Mouse (Mus musculus) heart, embryonic 15.5 days (tissue): ENCODE results near the gene Gm10184. TPM values are rescaled to one million over a fixed set of nuclear protein-coding genes. Genes with fewer than 3 reads are reported as not detected.
"Not testable (repeated sequence)": the region's sequence is repeated elsewhere in the genome, so short reads cannot be mapped to it uniquely, and the experiment has no call there.

Source experiments
- ATAC-seq: fragments of 200-750 bp; cut with Nextera tagmentation; replicated peaks from 2 replicates; pipeline ENCODE4 v1.8.0; 2017; ENCODE audit warnings: low read depth, moderate TSS enrichment; ENCODE audit not compliant: insufficient number of reproducible peaks, insufficient read depth, low FRiP score
- H3K27ac ChIP-seq: fragments of 300-500 bp; sonication (generic); 2 replicates; pipeline ENCODE4 v1.5.1; 2015; ENCODE audit warnings: mild to moderate bottlenecking, inconsistent platforms
- H3K27me3 ChIP-seq: fragments of 300-500 bp; sonication (generic); 2 replicates; pipeline ENCODE4 v1.6.1; 2015; ENCODE audit warnings: inconsistent platforms
- H3K36me3 ChIP-seq: fragments of 300-500 bp; sonication (generic); 2 replicates; pipeline ENCODE4 v1.6.1; 2015; ENCODE audit warnings: mild to moderate bottlenecking, inconsistent platforms
- H3K4me1 ChIP-seq: fragments of 300-500 bp; sonication (generic); replicated peaks from 2 replicates; pipeline ENCODE4 v1.6.1; 2015; ENCODE audit warnings: inconsistent platforms
- H3K4me2 ChIP-seq: fragments of 300-500 bp; sonication (generic); 2 replicates; pipeline ENCODE4 v1.6.1; 2015; ENCODE audit warnings: inconsistent platforms, mild to moderate bottlenecking, moderate library complexity
- H3K4me3 ChIP-seq: fragments of 300-500 bp; sonication (generic); 2 replicates; pipeline ENCODE4 v1.5.1; 2015; ENCODE audit warnings: mild to moderate bottlenecking, inconsistent platforms
- H3K9ac ChIP-seq: fragments of 300-500 bp; sonication (generic); 2 replicates; pipeline ENCODE4 v1.6.1; 2015; ENCODE audit warnings: mild to moderate bottlenecking, inconsistent platforms
- H3K9me3 ChIP-seq: fragments of 300-500 bp; sonication (generic); replicated peaks from 2 replicates; pipeline ENCODE4 v1.6.1; 2016; ENCODE audit warnings: inconsistent platforms
- WGBS: fragments of 180-500 bp; shearing (Covaris S2); methylation state at CpG from one replicate; pipeline ENCODE4 v1.1.7; 2015; ENCODE audit warnings: mixed read lengths; 5-methylcytosine and 5-hydroxymethylcytosine counted together
- polyA plus RNA-seq: library from polyadenylated mRNA; unstranded; fragments of >200 nt; fragmentation: Nextera tagmentation; extraction: Ambion mirVana; gene quantifications from 2 replicates; pipeline ENCODE4 v1.2.1, GENCODE M21; 2015

Gm10184 gene
- polyA plus RNA-seq: 31.6 and 39.4 TPM in 2 replicates

DNA sequence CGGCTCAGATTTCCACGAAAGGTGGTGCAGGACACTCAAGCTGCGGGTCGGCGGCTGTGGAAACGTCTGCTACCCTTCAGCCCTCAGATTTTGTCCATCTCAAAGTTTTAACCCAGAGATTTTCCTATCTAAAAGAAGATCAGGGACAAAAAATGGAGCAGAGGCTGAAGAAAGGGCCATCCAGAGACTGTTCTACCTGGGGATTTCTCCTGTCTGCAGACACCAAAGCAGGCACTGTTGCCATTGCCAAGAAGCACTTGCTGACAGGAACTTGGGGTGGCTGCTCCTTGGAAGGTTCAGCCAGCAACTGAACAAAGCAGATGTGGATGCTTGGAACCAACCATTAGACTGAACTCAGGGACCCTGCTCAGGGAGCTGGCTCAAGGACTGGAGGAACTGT, at the start of gene Gm10184:
Gm10184 (minus strand) TSS at position 101 of the 400 bp plus-strand sequence.
- Histone ChIP-seq H3K9ac (no peak within 1 kb of the TSS), H3K36me3 (no peaks in the 10 kb centered on the region), H3K9me3 (no peaks in the 10 kb centered on the region), H3K4me1 (no peaks in the 10 kb centered on the region), H3K4me2 (no peak within 1 kb of the TSS), H3K27me3 (no peaks in the 10 kb centered on the region), H3K4me3 (no peak within 1 kb of the TSS), H3K27ac (no peak within 1 kb of the TSS)
- ATAC-seq: no peak
- WGBS: 86% methylated on average over 6 of the region's 6 CpGs

DNA sequence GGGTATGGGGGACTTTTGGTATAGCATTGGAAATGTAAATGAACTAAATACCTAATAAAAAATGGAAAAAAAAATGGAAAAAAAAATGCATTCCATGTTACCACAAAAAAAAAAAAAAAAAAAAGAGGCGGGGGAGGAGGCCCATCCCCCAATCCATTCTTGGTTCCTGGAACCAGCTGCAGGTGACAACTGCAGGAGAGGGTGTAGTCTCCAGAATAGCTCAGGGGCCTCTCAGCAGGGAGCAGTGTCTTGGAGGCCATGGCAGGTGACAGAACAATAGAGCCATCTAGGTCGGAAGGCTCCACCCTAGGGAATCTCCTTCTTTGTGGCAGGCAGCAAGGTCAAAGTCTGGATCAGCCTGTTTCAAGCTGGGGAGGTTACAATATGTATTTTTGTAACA, 23.7 kb upstream of the Gm10184 start:
- H3K27me3 ChIP-seq: no peaks in the 10 kb centered on the region
- WGBS: 70% methylated on average over 2 of the region's 2 CpGs
- no peaks in the 10 kb centered on the region for H3K9me3 ChIP-seq
- no peaks in the 10 kb centered on the region for H3K4me1 ChIP-seq
- H3K27ac ChIP-seq: no peak overlapping the region
- no peak for ATAC-seq
- H3K4me3 ChIP-seq: no peak overlapping the region
- H3K36me3 ChIP-seq: no peaks in the 10 kb centered on the region
- H3K9ac ChIP-seq: no peak overlapping the region
- no peak overlapping the region for H3K4me2 ChIP-seq

DNA sequence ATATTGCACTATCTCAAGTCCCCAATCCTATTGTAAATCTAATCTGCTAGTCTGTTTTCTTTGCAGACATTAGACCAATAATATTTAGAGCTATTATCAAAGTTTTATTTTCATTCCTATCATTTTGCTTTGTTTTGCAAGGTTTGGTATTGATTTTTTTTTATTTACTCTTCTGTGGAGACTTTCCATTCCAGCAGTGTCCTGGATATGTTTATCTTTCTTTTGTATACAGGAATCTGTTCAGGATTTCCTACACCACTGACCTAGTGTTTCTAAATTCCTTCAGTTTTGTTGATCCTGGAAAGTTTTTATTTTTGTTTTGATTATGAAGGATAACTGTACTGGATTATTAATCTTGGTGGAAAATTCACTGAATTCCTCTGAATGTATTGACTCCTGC, 2.6 kb downstream of the Gm10184 start:
- H3K4me3 ChIP-seq: no peak overlapping the region
- H3K36me3 ChIP-seq: no peaks in the 10 kb centered on the region
- ATAC-seq: no peak
- H3K9ac ChIP-seq: no peak overlapping the region
- H3K9me3 ChIP-seq: no peaks in the 10 kb centered on the region
- H3K4me1 ChIP-seq: no peaks in the 10 kb centered on the region
- H3K27me3 ChIP-seq: no peaks in the 10 kb centered on the region
- H3K27ac ChIP-seq: no peak overlapping the region
- H3K4me2 ChIP-seq: no peak overlapping the region

DNA sequence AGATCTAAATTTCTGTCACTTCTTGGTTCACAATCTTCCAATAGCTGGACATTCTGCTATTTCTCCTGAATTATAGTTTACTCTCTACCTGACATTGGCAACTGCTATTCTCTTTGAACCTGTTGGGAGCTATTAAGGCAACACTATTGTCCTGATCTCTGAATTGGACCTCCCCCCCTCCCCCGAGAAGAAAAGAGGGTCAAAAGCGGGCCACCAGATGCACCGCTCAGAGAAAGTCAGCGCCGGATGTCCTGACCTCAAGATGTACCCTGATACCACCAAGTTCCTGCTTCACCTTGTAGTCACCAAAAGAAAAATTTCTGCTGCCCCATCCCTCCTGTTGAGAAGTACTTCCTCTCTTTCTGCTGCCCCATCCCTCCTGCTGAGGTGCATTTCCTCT, 5.5 kb downstream of the Gm10184 start:
- H3K27ac ChIP-seq, H3K27me3 ChIP-seq, H3K4me3 ChIP-seq, H3K36me3 ChIP-seq, ATAC-seq, H3K9me3 ChIP-seq, H3K9ac ChIP-seq, H3K4me1 ChIP-seq, H3K4me2 ChIP-seq: not testable (repeated sequence)
- WGBS: 75% methylated on average over 5 of the region's 5 CpGs

DNA sequence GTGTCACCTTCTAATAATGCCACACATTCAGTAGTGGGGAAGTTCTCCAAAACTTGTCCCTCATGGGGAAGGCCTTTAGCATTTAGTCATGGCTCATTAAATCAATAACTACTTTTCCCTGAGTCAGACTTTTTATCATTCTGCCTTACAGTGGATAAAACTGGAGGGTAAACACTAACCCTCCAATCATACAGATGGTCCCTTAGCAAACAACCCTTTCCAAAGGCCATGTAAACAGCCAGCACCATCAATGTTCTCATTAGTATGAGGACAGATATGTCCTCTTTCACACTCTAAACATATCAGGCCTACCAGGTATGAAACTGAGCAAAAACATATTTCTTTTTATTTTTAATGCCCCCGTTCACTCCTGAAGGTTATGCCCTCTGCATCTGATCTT, 7.5 kb downstream of the Gm10184 start:
- no peak for ATAC-seq

DNA sequence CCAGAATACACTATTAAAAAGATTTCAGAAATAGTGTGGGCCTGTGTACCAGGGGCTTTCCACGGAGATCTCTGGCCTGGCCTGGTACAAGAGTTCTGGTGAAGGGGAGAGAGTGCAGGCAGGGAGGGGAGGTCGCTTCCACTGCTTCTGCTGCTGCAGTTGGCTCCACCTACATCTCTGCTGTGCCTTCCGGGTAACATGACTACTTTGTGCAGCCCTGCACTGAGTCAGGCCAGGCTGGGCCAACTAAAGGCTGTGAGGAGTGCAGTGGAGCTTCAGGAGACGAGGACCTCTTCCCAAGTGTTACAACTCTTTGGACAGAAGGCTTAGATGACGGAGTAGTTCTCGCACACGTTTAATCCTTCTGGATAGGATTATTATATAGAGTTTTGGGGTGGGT, 9.6 kb downstream of the Gm10184 start:
- 56% methylated on average over 7 of the region's 7 CpGs for WGBS
- Histone ChIP-seq H3K4me1 (no peaks in the 10 kb centered on the region), H3K27ac (no peak overlapping the region), H3K4me2 (no peak overlapping the region), H3K27me3 (no peaks in the 10 kb centered on the region), H3K4me3 (no peak overlapping the region), H3K36me3 (no peaks in the 10 kb centered on the region), H3K9ac (no peak overlapping the region), H3K9me3 (no peaks in the 10 kb centered on the region)
- ATAC-seq: no peak

More for the DNA sequence above, 7.5 kb downstream of the Gm10184 start:
- no peak overlapping the region for H3K27ac ChIP-seq
- no peaks in the 10 kb centered on the region for H3K9me3 ChIP-seq
- no peaks in the 10 kb centered on the region for H3K36me3 ChIP-seq
- 80% methylated on average over 1 of the region's 1 CpGs for WGBS
- no peaks in the 10 kb centered on the region for H3K27me3 ChIP-seq
- H3K4me3 ChIP-seq: no peak overlapping the region
- H3K4me1 ChIP-seq: no peaks in the 10 kb centered on the region
- H3K9ac ChIP-seq: no peak overlapping the region
- H3K4me2 ChIP-seq: no peak overlapping the region

DNA sequence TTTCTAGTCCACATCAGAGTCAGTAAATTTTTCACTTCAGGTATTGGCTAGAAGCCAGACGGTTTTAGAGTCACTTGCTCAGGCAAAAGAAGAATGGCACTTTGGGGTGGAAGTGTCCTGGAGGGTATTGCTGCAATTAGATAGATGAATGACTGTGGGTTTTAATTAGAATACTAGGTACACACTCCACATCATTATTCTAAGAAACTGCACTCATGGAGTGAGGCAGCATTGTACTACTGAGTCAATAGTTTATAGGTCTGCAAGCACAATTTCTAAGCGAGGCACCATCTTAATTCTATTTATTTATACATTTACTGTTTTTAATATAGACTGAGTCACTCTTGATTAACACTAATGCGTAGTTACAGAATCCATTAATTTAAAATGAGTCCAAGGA, 10.4 kb downstream of the Gm10184 start:
- Histone ChIP-seq H3K36me3 (no peaks in the 10 kb centered on the region), H3K9ac (no peak overlapping the region), H3K27me3 (no peaks in the 10 kb centered on the region), H3K27ac (no peak overlapping the region), H3K9me3 (no peaks in the 10 kb centered on the region), H3K4me1 (no peaks in the 10 kb centered on the region), H3K4me3 (no peak overlapping the region), H3K4me2 (no peak overlapping the region)
- ATAC-seq: no peak
- 76% methylated on average over 3 of the region's 3 CpGs for WGBS

DNA sequence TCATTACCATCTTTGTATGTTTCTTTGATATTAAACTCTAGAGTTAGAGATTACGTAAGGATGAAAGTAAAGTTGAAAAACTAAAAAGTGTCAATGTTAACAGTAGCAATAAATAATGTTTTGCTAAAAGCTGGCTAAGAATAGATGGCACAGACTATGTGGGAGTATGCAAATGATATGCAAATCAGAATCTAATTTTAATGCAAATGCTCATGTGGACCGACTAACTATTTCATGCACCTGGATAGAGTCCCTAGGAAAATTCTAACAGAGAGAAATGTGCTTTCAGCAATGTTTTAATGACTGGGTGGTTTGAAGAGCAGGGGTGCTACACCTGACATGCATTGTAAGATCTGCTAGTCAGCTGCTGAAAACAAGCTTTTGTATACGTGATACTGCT, 45.3 kb downstream of the Gm10184 start:
- 73% methylated on average over 3 of the region's 3 CpGs for WGBS
- no peak overlapping the region for H3K4me2 ChIP-seq
- no peak overlapping the region for H3K4me3 ChIP-seq
- H3K9ac ChIP-seq: no peak overlapping the region
- no peak overlapping the region for H3K27ac ChIP-seq
- H3K27me3 ChIP-seq: no peaks in the 10 kb centered on the region
- no peaks in the 10 kb centered on the region for H3K9me3 ChIP-seq
- no peaks in the 10 kb centered on the region for H3K36me3 ChIP-seq
- ATAC-seq: no peak
- no peaks in the 10 kb centered on the region for H3K4me1 ChIP-seq
